Mouse (Mus musculus): ENCODE results near the gene Rcbtb2.

Gene Rcbtb2

DNA sequence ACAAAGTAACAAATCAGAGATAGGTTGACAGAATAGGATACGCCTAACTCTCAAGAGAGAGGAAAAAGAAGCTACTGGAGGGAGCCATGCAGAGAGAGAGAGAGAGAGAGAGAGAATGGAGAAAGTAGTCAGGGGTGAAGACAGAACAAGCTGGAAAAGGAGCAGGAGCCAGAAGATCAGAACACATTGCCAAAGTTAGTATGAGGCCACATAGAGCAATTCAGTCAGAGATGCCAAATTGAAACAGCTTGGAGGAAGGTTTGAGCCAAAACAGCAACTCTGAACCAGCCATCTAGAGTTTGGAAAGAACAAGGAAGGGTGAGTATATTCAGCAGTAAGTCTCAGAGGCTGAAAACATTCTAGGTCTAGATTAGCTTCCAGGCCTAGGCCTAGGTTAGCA is 94.2 kb downstream of the Rcbtb2 start:
- DNase-seq = no peak

GRCm38 (mm10) chr14:73222316-73222970 is 99.6 kb downstream of the Rcbtb2 start:
- no peak for DNase-seq

DNA sequence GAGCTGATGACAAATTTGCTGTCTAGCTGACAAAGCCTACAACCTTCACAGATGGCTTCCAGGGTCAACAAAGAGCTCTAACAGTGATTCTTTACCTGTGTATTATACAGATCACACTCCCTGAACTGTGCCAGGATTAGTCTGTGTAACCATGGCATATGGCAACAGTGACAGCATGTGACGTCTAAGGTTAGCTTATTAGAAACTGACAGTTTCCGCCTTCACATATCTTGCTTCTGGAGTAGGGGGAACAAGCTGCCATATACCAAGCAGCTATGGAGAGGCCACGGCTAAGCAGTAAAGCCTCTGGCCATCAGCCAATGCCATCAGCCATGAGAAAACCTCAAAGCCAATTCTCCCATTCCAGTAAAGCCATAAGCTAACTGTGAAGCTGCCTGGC is 103.5 kb downstream of the Rcbtb2 start:
- no peak for DNase-seq

DNA sequence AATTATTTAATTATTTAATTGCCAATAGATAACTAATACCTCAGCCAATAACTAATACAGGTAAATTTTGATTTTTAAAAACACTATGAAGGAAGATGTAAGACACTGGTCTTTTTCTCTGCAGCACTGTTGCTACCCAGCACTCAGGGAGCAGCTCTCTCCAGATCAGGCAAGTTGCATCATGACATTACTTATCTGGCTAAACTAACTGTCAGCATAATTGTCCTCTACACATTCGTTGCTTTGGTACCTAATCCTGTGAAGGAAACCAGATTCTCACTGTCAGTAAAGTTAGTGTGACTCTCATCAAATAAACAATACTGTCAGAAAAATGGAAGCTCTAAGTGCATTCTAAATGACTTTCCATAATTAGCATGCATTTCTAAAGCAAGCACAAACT is 104.0 kb downstream of the Rcbtb2 start:
- no peak for DNase-seq

GRCm38 (mm10) chr14:73231286-73231982 is 108.6 kb downstream of the Rcbtb2 start:
- DNase-seq = no peak

GRCm38 (mm10) chr14:73234468-73235031 is 111.7 kb downstream of the Rcbtb2 start:
- no peak for DNase-seq

- DNase-seq = peak; percentile 9
Observed at GRCm38 (mm10) chr14:73237848-73238321, 115.0 kb downstream of the Rcbtb2 start, which contains the start of gene Lpar6. Gene Lpar6 (plus strand): TSS chr14:73237895.

DNA sequence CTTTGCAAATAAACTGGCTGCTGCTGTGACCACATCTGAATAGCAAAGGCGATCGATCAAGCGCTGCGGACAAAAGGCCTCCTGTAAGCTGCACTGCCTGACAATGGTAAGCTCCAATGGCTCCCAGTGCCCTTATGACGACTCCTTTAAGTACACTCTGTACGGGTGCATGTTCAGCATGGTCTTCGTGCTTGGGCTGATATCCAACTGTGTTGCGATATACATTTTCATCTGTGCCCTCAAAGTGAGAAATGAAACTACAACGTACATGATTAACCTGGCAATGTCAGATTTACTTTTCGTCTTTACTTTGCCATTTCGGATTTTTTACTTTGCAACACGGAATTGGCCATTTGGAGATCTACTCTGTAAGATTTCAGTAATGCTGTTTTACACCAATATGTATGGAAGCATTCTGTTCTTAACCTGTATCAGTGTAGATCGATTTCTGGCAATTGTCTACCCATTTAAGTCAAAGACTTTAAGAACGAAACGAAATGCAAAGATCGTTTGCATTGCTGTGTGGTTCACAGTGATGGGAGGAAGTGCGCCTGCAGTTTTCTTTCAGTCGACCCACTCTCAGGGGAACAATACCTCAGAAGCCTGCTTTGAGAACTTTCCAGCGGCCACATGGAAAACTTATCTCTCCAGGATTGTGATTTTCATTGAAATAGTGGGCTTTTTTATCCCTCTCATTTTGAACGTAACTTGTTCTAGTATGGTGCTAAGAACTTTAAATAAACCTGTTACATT is 115.8 kb downstream of the Rcbtb2 start:
- peak; percentile 10 for DNase-seq

DNA sequence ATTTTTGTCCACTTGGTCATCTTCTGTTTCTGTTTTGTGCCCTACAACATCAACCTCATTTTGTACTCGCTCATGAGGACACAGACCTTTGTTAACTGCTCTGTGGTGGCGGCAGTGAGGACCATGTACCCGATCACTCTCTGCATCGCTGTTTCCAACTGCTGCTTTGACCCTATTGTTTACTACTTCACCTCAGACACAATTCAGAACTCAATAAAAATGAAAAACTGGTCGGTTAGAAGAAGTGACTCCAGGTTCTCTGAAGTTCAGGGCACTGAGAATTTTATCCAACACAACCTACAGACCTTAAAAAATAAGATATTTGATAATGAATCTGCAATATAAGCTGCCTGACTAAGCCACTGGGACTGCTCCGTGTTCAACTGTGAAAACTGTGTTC is 116.5 kb downstream of the Rcbtb2 start:
- DNase-seq = no peak

- no peak for DNase-seq
Observed at GRCm38 (mm10) chr14:73239857-73240256, 117.0 kb downstream of the Rcbtb2 start.

- no peak for DNase-seq
Observed at GRCm38 (mm10) chr14:73244061-73244597, 121.3 kb downstream of the Rcbtb2 start.

- no peak for DNase-seq
Observed at GRCm38 (mm10) chr14:73250056-73250455, 127.2 kb downstream of the Rcbtb2 start.

- DNase-seq = no peak
Observed at GRCm38 (mm10) chr14:73252276-73252675, 129.4 kb downstream of the Rcbtb2 start.

GRCm38 (mm10) chr14:73253453-73254251 is 130.8 kb downstream of the Rcbtb2 start:
- DNase-seq = no peak

GRCm38 (mm10) chr14:73254412-73254811 is 131.6 kb downstream of the Rcbtb2 start:
- no peak for DNase-seq

DNA sequence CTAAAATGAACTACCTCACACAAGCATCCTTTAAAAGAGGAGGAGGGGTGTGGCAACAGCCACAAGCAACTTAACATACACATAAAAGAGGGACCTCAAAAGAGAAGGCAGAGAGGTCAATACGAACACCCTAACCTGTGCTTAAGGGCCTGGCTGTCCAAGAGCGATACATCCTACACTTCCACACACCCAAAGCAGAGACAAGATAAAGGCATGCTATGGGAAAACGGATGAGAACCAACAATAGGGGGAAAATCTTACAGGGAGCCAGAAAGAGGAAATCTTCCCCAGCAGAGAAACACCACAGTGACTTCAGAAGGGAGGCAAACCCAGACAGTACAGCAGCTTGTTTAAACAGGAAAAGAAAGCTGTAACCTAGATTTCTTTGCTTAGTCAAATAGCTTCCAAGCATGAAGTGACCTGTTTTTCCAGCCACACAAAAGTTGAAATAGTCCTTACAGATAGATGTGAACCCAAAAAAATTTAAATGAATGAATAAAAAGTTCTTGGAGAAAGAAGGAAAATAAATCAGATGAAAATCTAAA is 132.7 kb downstream of the Rcbtb2 start:
- DNase-seq = no peak

DNA sequence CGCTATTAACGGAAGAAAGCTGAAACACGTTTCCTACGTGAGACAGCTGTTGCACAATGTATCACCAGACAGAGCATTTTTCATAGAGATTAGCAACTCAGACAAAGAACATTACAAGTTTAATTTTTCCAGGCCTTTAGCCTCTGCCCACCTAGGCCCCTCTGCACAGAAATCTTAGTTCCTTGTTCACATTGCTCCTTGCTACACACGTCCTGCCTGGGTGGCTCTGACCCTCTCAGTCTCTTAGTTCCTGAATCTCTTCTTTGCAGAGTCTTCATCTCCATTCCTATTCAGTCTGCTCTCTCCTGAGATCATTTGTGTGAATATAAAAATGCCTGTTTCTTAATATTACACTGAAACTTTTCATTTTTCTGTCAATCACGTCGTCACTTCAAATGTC is 134.5 kb downstream of the Rcbtb2 start:
- no peak for DNase-seq
